Mouse (Mus musculus) kidney, embryonic 14.5 days (tissue): ENCODE results near the gene Fam189b. TPM values are rescaled to one million over a fixed set of nuclear protein-coding genes. Genes with fewer than 3 reads are reported as not detected.

Source experiments
- ATAC-seq: fragments of 200-750 bp; cut with Nextera tagmentation; 2 replicates; pipeline ENCODE4 v1.8.0; 2017; ENCODE audit warnings: moderate number of reproducible peaks, mild to moderate bottlenecking, moderate TSS enrichment, moderate library complexity; ENCODE audit not compliant: low FRiP score, low TSS enrichment
- H3K27ac ChIP-seq: fragments of 300-500 bp; sonication (generic); 2 replicates; pipeline ENCODE4 v1.5.1; 2014; ENCODE audit warnings: low read depth, mild to moderate bottlenecking, low read length, moderate library complexity, mixed read lengths
- H3K27me3 ChIP-seq: fragments of 300-500 bp; sonication (generic); 2 replicates; pipeline ENCODE4 v1.6.1; 2014; ENCODE audit warnings: mild to moderate bottlenecking, low read length; ENCODE audit not compliant: control insufficient read depth, insufficient read depth
- H3K36me3 ChIP-seq: fragments of 300-500 bp; sonication (generic); 2 replicates; pipeline ENCODE4 v1.6.1; 2014; ENCODE audit warnings: low read length, mixed read lengths; ENCODE audit not compliant: control insufficient read depth, insufficient read depth
- H3K4me1 ChIP-seq: fragments of 300-500 bp; sonication (generic); 2 replicates; pipeline ENCODE4 v1.6.1; 2014; ENCODE audit warnings: low read length, mixed read lengths; ENCODE audit not compliant: control insufficient read depth, insufficient read depth
- H3K4me2 ChIP-seq: fragments of 300-500 bp; sonication (generic); replicated peaks from 2 replicates; pipeline ENCODE4 v1.6.1; 2014; ENCODE audit warnings: low read depth, mild to moderate bottlenecking, low read length
- H3K4me3 ChIP-seq: fragments of 300-500 bp; sonication (generic); 2 replicates; pipeline ENCODE4 v1.5.1; 2014; ENCODE audit warnings: mild to moderate bottlenecking, low read length
- H3K9ac ChIP-seq: fragments of 300-500 bp; sonication (generic); 2 replicates; pipeline ENCODE4 v1.6.1; 2014; ENCODE audit warnings: low read depth, mild to moderate bottlenecking, low read length, moderate library complexity
- H3K9me3 ChIP-seq: fragments of 300-500 bp; sonication (generic); 2 replicates; pipeline ENCODE4 v1.6.1; 2016; ENCODE audit warnings: low read length; ENCODE audit not compliant: control insufficient read depth
- WGBS: fragments of 180-500 bp; shearing (Covaris S2); extraction: QIAGEN DNeasy Blood & Tissue Kit; methylation state at CpG from one replicate; pipeline ENCODE4 v1.1.7; 2014; 5-methylcytosine and 5-hydroxymethylcytosine counted together
- polyA plus RNA-seq: library from polyadenylated mRNA; unstranded; fragments of >200 nt; fragmentation: Nextera tagmentation; extraction: Ambion mirVana; gene quantifications from 2 replicates; pipeline ENCODE4 v1.2.1, GENCODE M21; 2014

Gene Fam189b
- polyA plus RNA-seq, result 34.5 and 49.3 TPM in 2 replicates

GRCm38 (mm10) chr3:89183058-89183958 lies at the start of gene Fam189b:
Gene Fam189b, plus strand, starts transcription at chr3:89183143.
- Histone ChIP-seq H3K4me1 (peaks cover 49% of the 10 kb centered on the region), H3K9me3 (no peaks in the 10 kb centered on the region), H3K36me3 (peaks cover 43% of the 10 kb centered on the region), H3K27ac (peak within 1 kb of the TSS; percentile 93), H3K4me3 (peak within 1 kb of the TSS; percentile 67), H3K27me3 (no peaks in the 10 kb centered on the region), H3K4me2 (peak within 1 kb of the TSS; percentile 95), H3K9ac (peak within 1 kb of the TSS; percentile 88)
- ATAC-seq, result peak; percentile 89
- 5% methylated on average over 39 of the region's 39 CpGs for WGBS

- 64% methylated on average over 1 of the region's 1 CpGs for WGBS
- H3K27me3 ChIP-seq, result no peaks in the 10 kb centered on the region
- no peak for ATAC-seq
- no peak overlapping the region for H3K4me2 ChIP-seq
- H3K36me3 ChIP-seq, result no peaks in the 10 kb centered on the region
- no peak overlapping the region for H3K27ac ChIP-seq
- H3K4me3 ChIP-seq, result no peak overlapping the region
- no peaks in the 10 kb centered on the region for H3K9me3 ChIP-seq
- H3K9ac ChIP-seq, result no peak overlapping the region
- H3K4me1 ChIP-seq, result no peaks in the 10 kb centered on the region
These were observed 49.2 kb upstream of the Fam189b start for GRCm38 (mm10) chr3:89133752-89134151.

GRCm38 (mm10) chr3:89135958-89136357 lies 47.0 kb upstream of the Fam189b start, which contains the start of gene Pklr:
Gene Pklr, plus strand, starts transcription at chr3:89136142.
- ATAC-seq, result no peak
- H3K9ac ChIP-seq, result no peak within 1 kb of the TSS
- no peak within 1 kb of the TSS; the same call in 1 of the 2 replicates for H3K4me2 ChIP-seq
- no peak within 1 kb of the TSS for H3K4me3 ChIP-seq
- H3K9me3 ChIP-seq, result no peaks in the 10 kb centered on the region
- H3K36me3 ChIP-seq, result no peaks in the 10 kb centered on the region
- H3K4me1 ChIP-seq, result no peaks in the 10 kb centered on the region
- H3K27ac ChIP-seq, result no peak within 1 kb of the TSS
- no peaks in the 10 kb centered on the region for H3K27me3 ChIP-seq
- 69% methylated on average over 3 of the region's 3 CpGs for WGBS

- Histone ChIP-seq H3K9ac (no peak overlapping the region), H3K36me3 (no peaks in the 10 kb centered on the region), H3K4me3 (no peak overlapping the region), H3K9me3 (no peaks in the 10 kb centered on the region), H3K27me3 (no peaks in the 10 kb centered on the region), H3K27ac (no peak overlapping the region), H3K4me2 (no peak overlapping the region; the same call in 1 of the 2 replicates), H3K4me1 (no peaks in the 10 kb centered on the region)
- peak; percentile 76 for ATAC-seq
- WGBS, result 29% methylated on average over 9 of the region's 9 CpGs
These were observed 46.6 kb upstream of the Fam189b start for GRCm38 (mm10) chr3:89136365-89136764.

GRCm38 (mm10) chr3:89144821-89145220 lies 38.1 kb upstream of the Fam189b start:
- no peaks in the 10 kb centered on the region for H3K36me3 ChIP-seq
- no peak for ATAC-seq
- H3K27me3 ChIP-seq, result peaks cover 20% of the 10 kb centered on the region
- no peak overlapping the region for H3K27ac ChIP-seq
- no peak overlapping the region for H3K4me3 ChIP-seq
- H3K4me1 ChIP-seq, result no peaks in the 10 kb centered on the region
- no peak overlapping the region for H3K9ac ChIP-seq
- 75% methylated on average over 10 of the region's 10 CpGs for WGBS
- no peak overlapping the region for H3K4me2 ChIP-seq
- H3K9me3 ChIP-seq, result no peaks in the 10 kb centered on the region

- no peak overlapping the region for H3K4me3 ChIP-seq
- ATAC-seq, result no peak
- no peaks in the 10 kb centered on the region for H3K4me1 ChIP-seq
- no peaks in the 10 kb centered on the region for H3K36me3 ChIP-seq
- no peak overlapping the region for H3K4me2 ChIP-seq
- H3K9ac ChIP-seq, result no peak overlapping the region
- 50% methylated on average over 8 of the region's 8 CpGs for WGBS
- no peak overlapping the region for H3K27ac ChIP-seq
- peaks cover 24% of the 10 kb centered on the region for H3K27me3 ChIP-seq
- H3K9me3 ChIP-seq, result no peaks in the 10 kb centered on the region
These were observed 37.4 kb upstream of the Fam189b start for GRCm38 (mm10) chr3:89145566-89145965.

GRCm38 (mm10) chr3:89147101-89147978 lies 35.6 kb upstream of the Fam189b start:
- H3K9ac ChIP-seq, result peak overlapping the region; percentile 35; the same call in 1 of the 2 replicates
- H3K4me2 ChIP-seq, result peak overlapping the region; percentile 46
- H3K27ac ChIP-seq, result no peak overlapping the region
- peak; percentile 81 for ATAC-seq
- WGBS, result 25% methylated on average over 26 of the region's 26 CpGs
- H3K9me3 ChIP-seq, result no peaks in the 10 kb centered on the region
- peak overlapping the region; percentile 25 for H3K4me3 ChIP-seq
- H3K4me1 ChIP-seq, result no peaks in the 10 kb centered on the region
- H3K36me3 ChIP-seq, result no peaks in the 10 kb centered on the region
- peaks cover 32% of the 10 kb centered on the region for H3K27me3 ChIP-seq

- WGBS, result 5% methylated on average over 15 of the region's 15 CpGs
- no peaks in the 10 kb centered on the region for H3K36me3 ChIP-seq
- ATAC-seq, result peak; percentile 10; the same call in 1 of the 2 replicates
- peak overlapping the region; percentile 46 for H3K4me2 ChIP-seq
- peaks cover 32% of the 10 kb centered on the region for H3K27me3 ChIP-seq
- H3K4me1 ChIP-seq, result no peaks in the 10 kb centered on the region
- no peaks in the 10 kb centered on the region for H3K9me3 ChIP-seq
- peak overlapping the region; percentile 25 for H3K4me3 ChIP-seq
- peak overlapping the region; percentile 35; the same call in 1 of the 2 replicates for H3K9ac ChIP-seq
- H3K27ac ChIP-seq, result no peak overlapping the region
These were observed 35.0 kb upstream of the Fam189b start for GRCm38 (mm10) chr3:89147979-89148311.
